Mouse (Mus musculus) adrenal gland, adult 10 weeks (tissue): Measurements from ENCODE around the gene Ube2t. TPM values are rescaled to one million over a fixed set of nuclear protein-coding genes. Genes with fewer than 3 reads are reported as not detected.

Experiments used
- polyA plus RNA-seq: library from polyadenylated mRNA; stranded (reverse); fragments of 350-450 nt; fragmentation: Illumina TruSeq; extraction: RNeasy Lipid Tissue Mini Kit (QIAGEN cat#74804); gene quantifications from one replicate; pipeline ENCODE4 v1.2.3, GENCODE M21; 2014; ENCODE audit warnings: low read depth, low replicate concordance

Gene Ube2t
- 3.4 TPM for polyA plus RNA-seq

GRCm38 (mm10) chr1:134962053-134962803, at the start of gene Ube2t:
Ube2t (plus strand) TSS chr1:134962565.

GRCm38 (mm10) chr1:134955637-134956176, 6.7 kb upstream of the Ube2t start, which contains the start of gene Ppp1r12b:
Ppp1r12b (minus strand) TSS chr1:134955942.

Other genes with a start within 250 kb of the Ube2t start
- 5.9 TPM for gene Ppp1r12b, start 6.6 kb upstream of the Ube2t start, polyA plus RNA-seq
- gene Lgr6, start 142.7 kb downstream of the Ube2t start, polyA plus RNA-seq, result 1.3 TPM
- 0.41 TPM for gene Ptpn7, start 170.1 kb downstream of the Ube2t start, polyA plus RNA-seq
- gene Arl8a, start 184.3 kb downstream of the Ube2t start, polyA plus RNA-seq, result 24.3 TPM
- 0.23 TPM for gene Gpr37l1, start 205.1 kb downstream of the Ube2t start, polyA plus RNA-seq